In genomic region chr17:87314530-87314946, GRCm38 (mm10) we compare ENCODE assay signal across 7 mouse cellular contexts. TPM values are rescaled to one million over a fixed set of nuclear protein-coding genes. Genes with fewer than 3 reads are reported as not detected.
DNase-seq lines count a peak whose midpoint lies in the region; ATAC-seq lines count a peak whose summit lies in the region.

No protein-coding gene starts in this region.

- H3K27me3 ChIP-seq in forebrain, embryonic 11.5 days (ENCODE audit: control insufficient read depth, insufficient read depth, low read length) = no peaks in the 10 kb centered on the region
- no peaks in the 10 kb centered on the region for H3K27me3 ChIP-seq in liver, embryonic 16.5 days (ENCODE audit: control insufficient read depth, insufficient read depth, low read depth, low read length)
- no peaks in the 10 kb centered on the region for H3K27me3 ChIP-seq in neural tube, embryonic 13.5 days

- WGBS in forebrain, embryonic 11.5 days = 63% methylated on average over 5 of the region's 5 CpGs
- 62% methylated on average over 5 of the region's 5 CpGs for WGBS in liver, embryonic 16.5 days (ENCODE audit: insufficient replicate concordance)
- 67% methylated on average over 5 of the region's 5 CpGs for WGBS in neural tube, embryonic 13.5 days

- H3K9me3 ChIP-seq in forebrain, embryonic 11.5 days (ENCODE audit: control insufficient read depth, low read length) = no peaks in the 10 kb centered on the region
- H3K9me3 ChIP-seq in liver, embryonic 16.5 days (replicated peaks; ENCODE audit: control insufficient read depth, low read length) = no peaks in the 10 kb centered on the region
- no peaks in the 10 kb centered on the region for H3K9me3 ChIP-seq in neural tube, embryonic 13.5 days

- H3K9ac ChIP-seq in forebrain, embryonic 11.5 days (ENCODE audit: low read length) = no peak overlapping the region
- H3K9ac ChIP-seq in liver, embryonic 16.5 days (ENCODE audit: low read depth, low read length) = no peak overlapping the region
- no peak overlapping the region for H3K9ac ChIP-seq in neural tube, embryonic 13.5 days

- ATAC-seq in forebrain, embryonic 11.5 days (replicated peaks; ENCODE audit: low FRiP score) = peak; percentile 45
- peak; percentile 57 for ATAC-seq in inflammation-experienced regulatory T-cells, adult 6 months
- ATAC-seq in liver, embryonic 16.5 days (ENCODE audit: low read depth) = 0 out of 2 replicates have a peak, but pooled peaks have one; percentile 7
- ATAC-seq in neural tube, embryonic 13.5 days (ENCODE audit: low read depth) = peak; percentile 52

- no peak overlapping the region for H3K27ac ChIP-seq in forebrain, embryonic 11.5 days (ENCODE audit: low read depth, low read length)
- H3K27ac ChIP-seq in liver, embryonic 16.5 days (ENCODE audit: low read length) = no peak overlapping the region
- H3K27ac ChIP-seq in neural tube, embryonic 13.5 days (replicated peaks) = no peak overlapping the region

- no peaks in the 10 kb centered on the region; the same call in 1 of the 2 replicates for H3K4me1 ChIP-seq in forebrain, embryonic 11.5 days (replicated peaks; ENCODE audit: control insufficient read depth, insufficient read depth, low read length)
- peaks cover 15% of the 10 kb centered on the region for H3K4me1 ChIP-seq in liver, embryonic 16.5 days (ENCODE audit: control insufficient read depth, low read depth, low read length)
- H3K4me1 ChIP-seq in neural tube, embryonic 13.5 days (replicated peaks) = peaks cover 21% of the 10 kb centered on the region

- no peaks in the 10 kb centered on the region for H3K36me3 ChIP-seq in forebrain, embryonic 11.5 days (ENCODE audit: control insufficient read depth, insufficient read depth, low read length)
- H3K36me3 ChIP-seq in liver, embryonic 16.5 days (ENCODE audit: control insufficient read depth, insufficient read depth) = no peaks in the 10 kb centered on the region; the same call in 1 of the 2 replicates
- H3K36me3 ChIP-seq in neural tube, embryonic 13.5 days = no peaks in the 10 kb centered on the region

- no peak overlapping the region for H3K4me3 ChIP-seq in forebrain, embryonic 11.5 days (ENCODE audit: low read depth, low read length)
- no peak overlapping the region for H3K4me3 ChIP-seq in liver, embryonic 16.5 days (ENCODE audit: low read depth, low read length)
- no peak overlapping the region for H3K4me3 ChIP-seq in neural tube, embryonic 13.5 days

- peak; percentile 69 for DNase-seq in ES-CJ7 (ENCODE audit: low read depth, low spot score)
- DNase-seq in adrenal gland, adult 8-10 months = peak; percentile 35
- DNase-seq in forebrain, embryonic 11.5 days (ENCODE audit: low spot score) = no peak
- no peak for DNase-seq in right cerebral cortex, adult 2 months (ENCODE audit: low spot score in 2 of 2)

- no peak overlapping the region for H3K4me2 ChIP-seq in forebrain, embryonic 11.5 days (ENCODE audit: low read depth, low read length, severe bottlenecking)
- no peak overlapping the region for H3K4me2 ChIP-seq in liver, embryonic 16.5 days (ENCODE audit: low read depth, low read length)
- no peak overlapping the region for H3K4me2 ChIP-seq in neural tube, embryonic 13.5 days

RNA-seq across cellular contexts. Expression of gene Ttc7, which starts 31.9 kb away (rescaled TPM):
- 10 to 100 TPM; 13.5 to 18.6 (median 15.2) TPM for total RNA-seq in adrenal gland, adult 8-10 months (2022)
- polyA plus RNA-seq in forebrain, embryonic 11.5 days (2014; fragmentation: Nextera tagmentation; extraction: Ambion mirVana) = 4.2 and 4.3 TPM in 2 replicates
- 10 to 100 TPM; 16.9 to 22.6 (median 20.6) TPM for polyA plus RNA-seq in inflammation-experienced regulatory T-cells, adult 6 months (2017; shearing (Covaris generic))
- 7.6 and 8.3 TPM in 2 replicates for polyA plus RNA-seq in liver, embryonic 16.5 days (2015; fragmentation: Nextera tagmentation; extraction: Ambion mirVana)
- polyA plus RNA-seq in neural tube, embryonic 13.5 days (2015; fragmentation: Nextera tagmentation; extraction: Ambion mirVana) = 4.0 and 4.9 TPM in 2 replicates

RNA-seq across cellular contexts. Expression of gene Mcfd2, which starts 48.8 kb away (rescaled TPM):
- total RNA-seq in adrenal gland, adult 8-10 months (2022) = 100 to 1,000 TPM; 212 to 358 (median 282) TPM
- polyA plus RNA-seq in forebrain, embryonic 11.5 days (2014; fragmentation: Nextera tagmentation; extraction: Ambion mirVana) = 65.6 and 66.7 TPM in 2 replicates
- 10 to 100 TPM; 20.8 to 40.7 (median 37.4) TPM for polyA plus RNA-seq in inflammation-experienced regulatory T-cells, adult 6 months (2017; shearing (Covaris generic))
- polyA plus RNA-seq in liver, embryonic 16.5 days (2015; fragmentation: Nextera tagmentation; extraction: Ambion mirVana) = 93.6 and 103 TPM in 2 replicates
- polyA plus RNA-seq in neural tube, embryonic 13.5 days (2015; fragmentation: Nextera tagmentation; extraction: Ambion mirVana) = 45.4 and 51.5 TPM in 2 replicates

Comparison
In these comparisons a context has a peak if more than half of its experiments do, and no peak if none do; other contexts are left out.
1. DNase-seq: peak in ES-CJ7 (single experiment) and adrenal gland, adult 8-10 months (single experiment); none in forebrain, embryonic 11.5 days (single experiment) and right cerebral cortex, adult 2 months (0 of 2).
2. ATAC-seq: peak in every context shown above with its lines; median percentile 57 in inflammation-experienced regulatory T-cells, adult 6 months; 52 in neural tube, embryonic 13.5 days; 45 in forebrain, embryonic 11.5 days; 7 in liver, embryonic 16.5 days.